Mouse (Mus musculus) neural tube, embryonic 13.5 days (tissue): ENCODE measurements around the gene Camta1. TPM values are rescaled to one million over a fixed set of nuclear protein-coding genes. Genes with fewer than 3 reads are reported as not detected.

Experiments
- ATAC-seq: fragments of 200-750 bp; cut with Nextera tagmentation; 2 replicates; pipeline ENCODE4 v1.8.0; 2017; ENCODE audit warnings: low read depth, mild to moderate bottlenecking, moderate TSS enrichment, moderate library complexity
- H3K27ac ChIP-seq: fragments of 300-500 bp; sonication (generic); replicated peaks from 2 replicates; pipeline ENCODE4 v1.5.1; 2015; ENCODE audit warnings: moderate library complexity, mild to moderate bottlenecking, inconsistent platforms
- H3K27me3 ChIP-seq: fragments of 300-500 bp; sonication (generic); 2 replicates; pipeline ENCODE4 v1.6.1; 2015; ENCODE audit warnings: mild to moderate bottlenecking, inconsistent platforms
- H3K36me3 ChIP-seq: fragments of 300-500 bp; sonication (generic); 2 replicates; pipeline ENCODE4 v1.6.1; 2015; ENCODE audit warnings: mild to moderate bottlenecking, inconsistent platforms
- H3K4me1 ChIP-seq: fragments of 300-500 bp; sonication (generic); replicated peaks from 2 replicates; pipeline ENCODE4 v1.6.1; 2015; ENCODE audit warnings: inconsistent platforms
- H3K4me2 ChIP-seq: fragments of 300-500 bp; sonication (generic); 2 replicates; pipeline ENCODE4 v1.6.1; 2015; ENCODE audit warnings: inconsistent platforms, mild to moderate bottlenecking, moderate library complexity
- H3K4me3 ChIP-seq: fragments of 300-500 bp; sonication (generic); 2 replicates; pipeline ENCODE4 v1.5.1; 2015; ENCODE audit warnings: mild to moderate bottlenecking, inconsistent platforms
- H3K9ac ChIP-seq: fragments of 300-500 bp; sonication (generic); 2 replicates; pipeline ENCODE4 v1.6.1; 2015; ENCODE audit warnings: moderate library complexity, mild to moderate bottlenecking, inconsistent platforms
- H3K9me3 ChIP-seq: fragments of 300-500 bp; sonication (generic); 2 replicates; pipeline ENCODE4 v1.6.1; 2016; ENCODE audit warnings: inconsistent platforms
- WGBS: fragments of 180-500 bp; shearing (Covaris S2); methylation state at CpG from one replicate; pipeline ENCODE4 v1.1.7; 2015; 5-methylcytosine and 5-hydroxymethylcytosine counted together
- polyA plus RNA-seq: library from polyadenylated mRNA; unstranded; fragments of >200 nt; fragmentation: Nextera tagmentation; extraction: Ambion mirVana; gene quantifications from 2 replicates; pipeline ENCODE4 v1.2.1, GENCODE M21; 2015

Gene Camta1
- polyA plus RNA-seq, 1 experiment from 2014 or later: 165 TPM

GRCm38 (mm10) chr4:151178970-151179378 is 682.7 kb downstream of the Camta1 start:
- Histone ChIP-seq H3K4me3 (no peak overlapping the region), H3K9ac (no peak overlapping the region), H3K36me3 (no peaks in the 10 kb centered on the region), H3K27ac (peak overlapping the region; percentile 69), H3K27me3 (peaks cover 62% of the 10 kb centered on the region), H3K4me1 (peaks cover 36% of the 10 kb centered on the region), H3K4me2 (no peak overlapping the region), H3K9me3 (no peaks in the 10 kb centered on the region)
- 35% methylated on average over 8 of the region's 8 CpGs for WGBS
- ATAC-seq: peak; percentile 65

GRCm38 (mm10) chr4:151172526-151172925 is 689.1 kb downstream of the Camta1 start:
- Histone ChIP-seq H3K4me2 (no peak overlapping the region), H3K9ac (no peak overlapping the region), H3K27ac (peak overlapping the region; percentile 33; the same call in 1 of the 2 replicates), H3K9me3 (no peaks in the 10 kb centered on the region), H3K4me1 (peaks cover 40% of the 10 kb centered on the region), H3K36me3 (no peaks in the 10 kb centered on the region), H3K27me3 (peaks cover 78% of the 10 kb centered on the region), H3K4me3 (no peak overlapping the region)
- WGBS: 31% methylated on average over 8 of the region's 8 CpGs
- no peak for ATAC-seq

GRCm38 (mm10) chr4:151171117-151171516 is 690.6 kb downstream of the Camta1 start:
- Histone ChIP-seq H3K4me2 (peak overlapping the region; percentile 44), H3K9me3 (no peaks in the 10 kb centered on the region), H3K4me3 (no peak overlapping the region), H3K4me1 (peaks cover 43% of the 10 kb centered on the region), H3K27me3 (peaks cover 79% of the 10 kb centered on the region), H3K27ac (peak overlapping the region; percentile 82), H3K9ac (peak overlapping the region; percentile 62), H3K36me3 (no peaks in the 10 kb centered on the region)
- WGBS: 70% methylated on average over 3 of the region's 3 CpGs
- ATAC-seq: peak; percentile 33; the same call in 1 of the 2 replicates

DNA sequence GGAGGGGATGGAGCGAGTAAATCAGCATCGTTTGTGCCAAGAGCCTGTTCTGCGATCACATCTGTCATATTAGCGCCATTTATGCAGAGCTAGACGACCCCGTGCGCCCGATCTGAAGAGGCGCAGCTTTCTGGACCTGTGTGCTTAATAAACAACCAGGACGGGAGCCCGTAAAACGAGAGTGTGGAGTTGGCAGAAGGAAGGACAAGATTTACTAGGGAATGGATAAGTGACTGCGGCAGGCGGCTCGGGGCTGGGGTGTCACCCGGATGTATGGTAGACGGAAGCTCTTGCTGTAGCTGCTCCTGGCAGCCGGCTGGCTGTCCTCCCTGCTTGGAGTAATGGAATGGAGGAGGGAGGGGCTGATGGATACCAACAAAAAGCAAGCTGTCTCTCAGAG is 691.0 kb downstream of the Camta1 start:
- peaks cover 74% of the 10 kb centered on the region for H3K27me3 ChIP-seq
- H3K4me2 ChIP-seq: peak overlapping the region; percentile 44
- peak overlapping the region; percentile 13 for H3K4me3 ChIP-seq
- peak overlapping the region; percentile 62 for H3K9ac ChIP-seq
- peak; percentile 71 for ATAC-seq
- H3K27ac ChIP-seq: peak overlapping the region; percentile 82
- H3K4me1 ChIP-seq: peaks cover 47% of the 10 kb centered on the region
- WGBS: 24% methylated on average over 18 of the region's 18 CpGs
- no peaks in the 10 kb centered on the region for H3K9me3 ChIP-seq
- no peaks in the 10 kb centered on the region for H3K36me3 ChIP-seq

DNA sequence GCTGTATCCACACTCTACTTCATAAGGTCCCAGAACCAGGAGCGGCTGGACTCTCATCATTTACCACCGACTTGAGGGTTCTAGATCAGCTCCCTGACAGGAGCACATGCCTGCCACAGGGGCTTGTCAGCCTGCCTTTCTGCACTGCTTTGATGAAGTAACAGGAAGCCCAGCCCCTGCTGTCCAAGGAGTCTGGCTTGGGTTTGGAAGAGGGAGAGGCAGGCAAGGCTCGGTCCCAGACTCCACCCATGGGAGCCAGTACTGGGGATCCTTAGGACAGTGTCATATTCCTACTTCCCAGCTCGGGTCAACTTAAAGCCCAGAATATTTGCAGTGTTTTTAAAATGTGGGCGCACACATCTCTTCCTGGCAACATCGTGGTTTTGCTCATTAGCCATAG is 694.7 kb downstream of the Camta1 start:
- H3K4me1 ChIP-seq: peaks cover 51% of the 10 kb centered on the region
- ATAC-seq: no peak
- H3K36me3 ChIP-seq: no peaks in the 10 kb centered on the region
- H3K27ac ChIP-seq: no peak overlapping the region
- no peak overlapping the region for H3K4me2 ChIP-seq
- H3K27me3 ChIP-seq: peaks cover 72% of the 10 kb centered on the region
- no peak overlapping the region for H3K4me3 ChIP-seq
- 83% methylated on average over 6 of the region's 6 CpGs for WGBS
- no peak overlapping the region for H3K9ac ChIP-seq
- H3K9me3 ChIP-seq: no peaks in the 10 kb centered on the region

GRCm38 (mm10) chr4:151165539-151165938 is 696.1 kb downstream of the Camta1 start:
- 13% methylated on average over 10 of the region's 10 CpGs for WGBS
- Histone ChIP-seq H3K9ac (0 out of 2 replicates have a peak overlapping the region, but pooled peaks have one; percentile 13), H3K27me3 (peaks cover 83% of the 10 kb centered on the region), H3K4me2 (no peak overlapping the region), H3K27ac (peak overlapping the region; percentile 59), H3K4me1 (peaks cover 39% of the 10 kb centered on the region), H3K9me3 (no peaks in the 10 kb centered on the region), H3K36me3 (no peaks in the 10 kb centered on the region), H3K4me3 (no peak overlapping the region)
- ATAC-seq: no peak

GRCm38 (mm10) chr4:151164309-151164708 is 697.4 kb downstream of the Camta1 start:
- H3K4me3 ChIP-seq: no peak overlapping the region
- no peak overlapping the region for H3K9ac ChIP-seq
- H3K4me2 ChIP-seq: no peak overlapping the region
- H3K36me3 ChIP-seq: no peaks in the 10 kb centered on the region
- H3K27me3 ChIP-seq: peaks cover 88% of the 10 kb centered on the region
- peaks cover 27% of the 10 kb centered on the region for H3K4me1 ChIP-seq
- no peak overlapping the region for H3K27ac ChIP-seq
- ATAC-seq: no peak
- no peaks in the 10 kb centered on the region for H3K9me3 ChIP-seq
- 77% methylated on average over 1 of the region's 1 CpGs for whole genome bisulfite sequencing

GRCm38 (mm10) chr4:151161869-151162268 is 699.8 kb downstream of the Camta1 start:
- Histone ChIP-seq H3K27me3 (peaks cover 75% of the 10 kb centered on the region), H3K4me3 (no peak overlapping the region), H3K4me1 (peaks cover 21% of the 10 kb centered on the region), H3K36me3 (no peaks in the 10 kb centered on the region), H3K9me3 (no peaks in the 10 kb centered on the region), H3K4me2 (no peak overlapping the region), H3K9ac (no peak overlapping the region), H3K27ac (no peak overlapping the region)
- ATAC-seq: no peak
- 53% methylated on average over 6 of the region's 6 CpGs for WGBS

DNA sequence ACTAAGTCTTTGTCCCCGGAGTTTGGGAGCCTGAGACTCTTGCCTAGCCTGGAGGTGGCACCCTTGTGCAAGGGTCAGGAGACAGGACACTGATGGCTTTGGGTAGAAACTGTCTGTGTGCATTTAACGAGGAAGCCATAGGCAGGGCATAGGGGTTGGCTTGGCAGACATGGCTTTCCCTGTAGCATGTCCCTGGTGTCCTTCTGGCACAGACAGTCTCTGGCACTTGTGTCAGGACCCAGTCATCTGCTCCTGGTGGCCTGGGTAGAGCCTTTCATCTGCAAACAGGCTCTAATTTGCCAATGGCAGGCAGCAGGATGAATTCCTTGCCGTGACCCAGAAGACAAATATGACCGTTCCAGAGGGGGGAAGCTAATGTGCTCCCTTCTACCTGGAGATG is 700.7 kb downstream of the Camta1 start:
- H3K9ac ChIP-seq: no peak overlapping the region
- WGBS: 65% methylated on average over 4 of the region's 4 CpGs
- no peaks in the 10 kb centered on the region for H3K9me3 ChIP-seq
- H3K36me3 ChIP-seq: no peaks in the 10 kb centered on the region
- H3K4me2 ChIP-seq: no peak overlapping the region
- H3K4me1 ChIP-seq: peaks cover 16% of the 10 kb centered on the region
- H3K4me3 ChIP-seq: no peak overlapping the region
- no peak for ATAC-seq
- no peak overlapping the region for H3K27ac ChIP-seq
- peaks cover 69% of the 10 kb centered on the region for H3K27me3 ChIP-seq

GRCm38 (mm10) chr4:151160476-151160875 is 701.2 kb downstream of the Camta1 start:
- H3K4me1 ChIP-seq: peaks cover 11% of the 10 kb centered on the region
- H3K27me3 ChIP-seq: peaks cover 69% of the 10 kb centered on the region
- ATAC-seq: no peak
- no peak overlapping the region for H3K4me2 ChIP-seq
- no peaks in the 10 kb centered on the region for H3K9me3 ChIP-seq
- H3K4me3 ChIP-seq: no peak overlapping the region
- no peaks in the 10 kb centered on the region for H3K36me3 ChIP-seq
- 80% methylated on average over 8 of the region's 8 CpGs for WGBS
- H3K27ac ChIP-seq: no peak overlapping the region
- H3K9ac ChIP-seq: no peak overlapping the region

DNA sequence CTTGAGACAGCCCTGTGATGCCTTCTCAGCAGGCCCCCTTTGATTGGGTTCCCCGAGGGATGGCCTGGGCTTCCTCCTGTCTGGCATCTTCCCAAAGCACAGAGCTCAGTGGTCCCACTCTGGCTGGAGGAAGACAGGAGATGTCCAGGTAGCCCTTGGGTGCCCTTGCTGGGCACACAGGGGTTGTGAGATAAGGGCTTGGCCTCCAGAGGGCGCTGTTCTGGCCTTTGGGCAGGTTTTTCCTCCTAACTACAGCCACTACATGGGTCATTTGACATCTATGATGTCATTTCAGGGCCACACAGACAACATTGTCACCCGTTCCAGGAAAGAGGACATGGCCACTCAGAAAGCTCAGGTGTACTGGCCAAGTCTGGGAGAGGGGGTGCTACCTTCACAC is 703.4 kb downstream of the Camta1 start:
- peaks cover 51% of the 10 kb centered on the region for H3K27me3 ChIP-seq
- H3K27ac ChIP-seq: no peak overlapping the region
- H3K36me3 ChIP-seq: no peaks in the 10 kb centered on the region
- H3K9me3 ChIP-seq: no peaks in the 10 kb centered on the region
- WGBS: 64% methylated on average over 3 of the region's 3 CpGs
- no peak overlapping the region for H3K4me3 ChIP-seq
- H3K9ac ChIP-seq: no peak overlapping the region
- H3K4me2 ChIP-seq: no peak overlapping the region
- ATAC-seq: no peak
- peaks cover 16% of the 10 kb centered on the region for H3K4me1 ChIP-seq

- 1% methylated on average over 7 of the region's 7 CpGs for WGBS
- H3K4me3 ChIP-seq: no peak overlapping the region
- peaks cover 37% of the 10 kb centered on the region for H3K27me3 ChIP-seq
- H3K4me1 ChIP-seq: peaks cover 29% of the 10 kb centered on the region
- H3K9ac ChIP-seq: no peak overlapping the region
- H3K27ac ChIP-seq: no peak overlapping the region
- peak; percentile 60; the same call in 1 of the 2 replicates for ATAC-seq
- no peaks in the 10 kb centered on the region for H3K9me3 ChIP-seq
- H3K4me2 ChIP-seq: no peak overlapping the region
- H3K36me3 ChIP-seq: no peaks in the 10 kb centered on the region
These were observed 704.8 kb downstream of the Camta1 start for GRCm38 (mm10) chr4:151156904-151157303.

DNA sequence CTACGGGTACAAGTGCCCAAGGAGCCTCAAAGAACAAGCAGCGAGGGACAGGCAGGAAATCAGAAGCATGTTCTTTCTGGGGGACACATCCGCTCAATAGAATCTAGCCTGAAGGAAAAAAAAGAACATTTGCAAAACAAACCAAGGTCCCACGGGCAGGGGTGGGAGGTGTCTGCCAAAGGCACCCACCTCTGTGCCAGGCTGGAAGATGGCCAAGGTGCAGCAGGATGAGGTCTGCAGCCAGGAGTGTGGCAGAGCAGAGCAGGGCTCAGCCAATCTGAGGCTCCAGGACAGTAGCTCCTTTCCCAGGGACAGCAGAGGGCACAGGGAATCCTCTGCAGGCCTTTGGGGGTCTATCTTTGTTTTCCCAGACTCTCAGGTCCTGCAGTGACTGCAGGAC is 706.1 kb downstream of the Camta1 start:
- ATAC-seq: no peak
- H3K27ac ChIP-seq: no peak overlapping the region
- no peaks in the 10 kb centered on the region for H3K9me3 ChIP-seq
- H3K4me3 ChIP-seq: no peak overlapping the region
- H3K36me3 ChIP-seq: no peaks in the 10 kb centered on the region
- H3K4me2 ChIP-seq: no peak overlapping the region
- WGBS: 73% methylated on average over 4 of the region's 4 CpGs
- peaks cover 24% of the 10 kb centered on the region for H3K27me3 ChIP-seq
- H3K9ac ChIP-seq: no peak overlapping the region
- H3K4me1 ChIP-seq: peaks cover 42% of the 10 kb centered on the region
